Mouse (Mus musculus): ENCODE measurements around the gene Fuz. TPM values are rescaled to one million over a fixed set of nuclear protein-coding genes. Genes with fewer than 3 reads are reported as not detected.
A peak's percentile ranks its signal among the peaks of the same experiment; 100 is the strongest.

Fuz gene
- total RNA-seq, 2 experiments from 2014 or later, result 27.3 to 29.2 TPM

- no peak for DNase-seq (ENCODE audit: extremely low spot score in 1 of 2, low spot score in 1 of 2)
These were observed 23.2 kb downstream of the Fuz start for GRCm38 (mm10) chr7:44919127-44919526.

DNA sequence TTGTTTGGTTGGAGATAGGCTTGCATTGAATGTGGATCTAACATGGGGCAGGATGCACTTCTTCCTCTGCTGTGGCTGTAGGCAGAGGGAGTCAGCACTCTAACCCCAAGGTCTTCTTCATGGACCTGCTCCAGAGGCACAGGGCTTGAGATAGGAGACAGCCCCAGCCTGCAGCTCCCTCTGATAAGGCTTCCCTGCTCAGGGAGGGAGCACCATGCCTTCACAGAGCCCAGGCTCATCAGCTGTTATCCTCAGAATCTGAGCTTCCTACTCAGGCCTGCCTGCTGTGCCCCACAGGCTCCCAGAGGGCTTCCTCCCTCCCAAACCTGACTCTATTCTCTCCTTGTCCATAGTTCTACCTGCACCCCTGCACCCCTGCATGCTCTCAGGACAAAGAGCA lies 26.7 kb downstream of the Fuz start:
- no peak for DNase-seq (ENCODE audit: extremely low spot score in 1 of 2, low spot score in 1 of 2)

GRCm38 (mm10) chr7:44925468-44925867 lies 29.6 kb downstream of the Fuz start:
- no peak for DNase-seq (ENCODE audit: extremely low spot score in 1 of 2, low spot score in 1 of 2)

GRCm38 (mm10) chr7:44928570-44928969 lies 32.7 kb downstream of the Fuz start:
- DNase-seq (ENCODE audit: extremely low spot score in 1 of 2, low spot score in 1 of 2), result no peak

GRCm38 (mm10) chr7:44929204-44930151 lies 33.6 kb downstream of the Fuz start, which contains the start of gene Ap2a1:
Ap2a1 (minus strand) TSS chr7:44929496.
- peak; percentile 91 for DNase-seq (ENCODE audit: extremely low spot score in 1 of 2, low spot score in 1 of 2)

- no peak for DNase-seq (ENCODE audit: extremely low spot score in 1 of 2, low spot score in 1 of 2)
These were observed 42.8 kb downstream of the Fuz start for GRCm38 (mm10) chr7:44938680-44939079.

DNA sequence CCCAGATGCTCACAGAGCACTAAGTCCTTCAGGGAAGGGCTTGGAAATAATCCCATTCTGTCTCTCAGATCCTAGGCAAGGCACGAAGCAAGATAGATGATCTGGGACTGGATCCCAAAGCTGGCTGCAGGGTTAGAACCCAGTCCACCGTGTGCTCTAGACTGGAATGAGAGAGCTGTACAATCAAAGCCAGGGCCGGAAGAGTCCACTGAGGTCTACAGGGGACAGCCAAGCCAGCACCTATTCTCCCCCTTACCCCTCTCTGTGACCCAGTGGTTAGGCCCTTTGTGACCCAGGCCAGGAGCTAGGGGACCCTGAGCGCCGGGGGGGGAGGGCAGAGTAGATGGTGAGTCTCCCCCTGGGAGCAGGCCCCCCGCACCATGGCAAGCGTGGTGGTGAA lies 47.0 kb downstream of the Fuz start, which contains the start of gene Tsks:
Gene Tsks (plus strand): TSS at position 301 of the 400 bp plus-strand sequence.
- no peak for DNase-seq (ENCODE audit: extremely low spot score in 1 of 2, low spot score in 1 of 2)

- DNase-seq (ENCODE audit: extremely low spot score in 1 of 2, low spot score in 1 of 2), result no peak
These were observed 54.0 kb downstream of the Fuz start for GRCm38 (mm10) chr7:44949922-44950321.

- DNase-seq (ENCODE audit: extremely low spot score in 1 of 2, low spot score in 1 of 2), result no peak
These were observed 56.1 kb downstream of the Fuz start for GRCm38 (mm10) chr7:44951960-44952359.

Small RNA genes lying within 50 kb of the gene (microRNA-seq; reads per million reads assigned to microRNA genes)
- gene Mir707, result 0 reads per million in 2 experiments

Other genes with a start within 250 kb of the Fuz start
- gene Myh14, start 225.2 kb upstream of the Fuz start, total RNA-seq (2021), result 10 to 100 TPM; 25.0 to 31.0 TPM
- not detected for gene Izumo2, start 187.3 kb upstream of the Fuz start, total RNA-seq (2021)
- gene Vrk3, start 147.7 kb upstream of the Fuz start, total RNA-seq (2021), result 10 to 100 TPM; 33.8 to 35.0 TPM
- under 1 TPM; 0.31 to 0.37 TPM for gene Zfp473, start 145.0 kb upstream of the Fuz start, total RNA-seq (2021)
- 10 to 100 TPM; 30.7 to 31.1 TPM for gene Nup62, start 80.0 kb upstream of the Fuz start, total RNA-seq (2021)
- gene Il4i1, start 79.7 kb upstream of the Fuz start, total RNA-seq (2021), result 1 to 10 TPM; 1.4 to 2.4 TPM
- gene Atf5, start 79.4 kb upstream of the Fuz start, total RNA-seq (2021), result 10 to 100 TPM; 26.7 to 31.2 TPM
- gene Akt1s1, start 47.1 kb upstream of the Fuz start, total RNA-seq (2021), result 10 to 100 TPM; 76.1 to 79.5 TPM
- 10 to 100 TPM; 59.0 to 61.0 TPM for gene Tbc1d17, start 47.0 kb upstream of the Fuz start, total RNA-seq (2021)
- gene Pnkp, start 38.9 kb upstream of the Fuz start, total RNA-seq (2021), result 10 to 100 TPM; 31.1 to 34.0 TPM
- gene Ptov1, start 26.3 kb upstream of the Fuz start, total RNA-seq (2021), result 100 to 1,000 TPM; 311 to 358 TPM
- gene Med25, start 3.4 kb upstream of the Fuz start, total RNA-seq (2021), result 100 to 1,000 TPM; 105 to 108 TPM
- gene Ap2a1, start 33.4 kb downstream of the Fuz start, total RNA-seq (2021), result 100 to 1,000 TPM; 304 to 306 TPM
- 1 to 10 TPM in 1 of 2 experiments, under 1 TPM in 1; 0.73 to 1.0 TPM for gene Tsks, start 47.1 kb downstream of the Fuz start, total RNA-seq (2021)
- 100 to 1,000 TPM; 117 to 128 TPM for gene Cpt1c, start 78.8 kb downstream of the Fuz start, total RNA-seq (2021)
- 100 to 1,000 TPM; 161 to 174 TPM for gene Prmt1, start 90.5 kb downstream of the Fuz start, total RNA-seq (2021)
- 10 to 100 TPM; 39.5 to 40.1 TPM for gene Irf3, start 101.6 kb downstream of the Fuz start, total RNA-seq (2021)
- 1 to 10 TPM; 1.9 to 3.4 TPM for gene Bcl2l12, start 102.6 kb downstream of the Fuz start, total RNA-seq (2021)
- gene Scaf1, start 120.3 kb downstream of the Fuz start, total RNA-seq (2021), result 100 to 1,000 TPM; 151 to 156 TPM
- 10 to 100 TPM; 11.7 to 12.3 TPM for gene Rras, start 121.9 kb downstream of the Fuz start, total RNA-seq (2021)
- 10 to 100 TPM; 67.9 to 81.7 TPM for gene Prr12, start 156.8 kb downstream of the Fuz start, total RNA-seq (2021)
- gene Nosip, start 166.3 kb downstream of the Fuz start, total RNA-seq (2021), result 10 to 100 TPM; 49.8 to 59.4 TPM
- gene Prrg2, start 166.6 kb downstream of the Fuz start, total RNA-seq (2021), result 1 to 10 TPM; 5.6 to 6.6 TPM
- 1 to 10 TPM; 9.6 to 9.7 TPM for gene Rcn3, start 196.1 kb downstream of the Fuz start, total RNA-seq (2021)
- gene Fcgrt, start 207.8 kb downstream of the Fuz start, total RNA-seq (2021), result 10 to 100 TPM; 18.1 to 21.0 TPM
- gene Rps11, start 228.4 kb downstream of the Fuz start, total RNA-seq (2021), result 100 to 1,000 TPM; 418 to 465 TPM
- 100 to 1,000 TPM; 765 to 826 TPM for gene Rpl13a, start 232.7 kb downstream of the Fuz start, total RNA-seq (2021)
- not detected for gene Gm45713, start 240.2 kb downstream of the Fuz start, total RNA-seq (2021)
- gene Flt3l, start 240.4 kb downstream of the Fuz start, total RNA-seq (2021), result 1 to 10 TPM; 4.5 to 8.2 TPM

Measured in layer of hippocampus, postnatal 25 days (tissue).